Mouse (Mus musculus): Measurements from ENCODE around the gene Emilin1. TPM values are rescaled to one million over a fixed set of nuclear protein-coding genes. Genes with fewer than 3 reads are reported as not detected.

Gene Emilin1
- total RNA-seq, 1 experiment from 2014 or later = 2.1 TPM

DNA sequence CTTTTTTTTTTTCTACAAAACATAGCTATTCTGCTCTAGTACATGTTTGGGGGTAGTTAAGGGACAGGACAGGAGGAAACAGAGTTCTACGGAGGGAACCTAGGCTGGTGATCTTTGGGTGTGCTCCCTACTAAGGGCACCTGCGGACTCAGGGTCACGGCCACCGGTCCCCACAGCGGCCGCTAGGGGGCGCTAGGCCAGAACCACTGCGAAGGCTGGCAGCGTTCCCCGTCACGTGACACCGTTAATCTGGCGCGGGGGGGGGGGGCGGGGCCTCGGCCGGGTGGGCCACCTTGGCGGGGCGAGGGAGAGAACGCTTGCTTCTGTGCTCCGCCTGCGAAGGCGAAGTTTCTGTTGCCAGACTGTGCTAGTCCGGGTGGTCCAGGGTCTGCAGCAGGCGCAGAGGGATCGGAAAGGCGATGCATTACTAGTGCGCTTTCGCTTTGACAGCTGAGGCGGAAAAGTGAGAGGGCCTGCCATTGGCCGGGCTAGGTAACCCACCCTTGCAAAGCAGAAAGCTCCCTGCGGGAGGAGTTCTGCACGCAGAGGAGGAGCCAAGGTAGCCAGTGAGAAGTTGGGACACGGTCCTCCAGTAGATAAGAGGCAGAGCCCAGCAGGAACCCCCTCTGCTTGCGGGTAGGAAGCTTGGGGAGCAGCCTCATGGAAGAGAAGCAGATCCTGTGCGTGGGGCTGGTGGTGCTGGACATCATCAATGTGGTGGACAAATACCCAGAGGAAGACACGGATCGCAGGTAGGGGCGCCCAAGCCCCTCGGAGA, 8.2 kb downstream of the Emilin1 start, which contains the start of gene Khk:
Khk (plus strand) TSS at position 176 of the 778 bp plus-strand sequence.
- peak; percentile 71 for ATAC-seq (ENCODE audit: extremely low read depth, insufficient number of reproducible peaks, low FRiP score, poor library complexity, severe bottlenecking)

DNA sequence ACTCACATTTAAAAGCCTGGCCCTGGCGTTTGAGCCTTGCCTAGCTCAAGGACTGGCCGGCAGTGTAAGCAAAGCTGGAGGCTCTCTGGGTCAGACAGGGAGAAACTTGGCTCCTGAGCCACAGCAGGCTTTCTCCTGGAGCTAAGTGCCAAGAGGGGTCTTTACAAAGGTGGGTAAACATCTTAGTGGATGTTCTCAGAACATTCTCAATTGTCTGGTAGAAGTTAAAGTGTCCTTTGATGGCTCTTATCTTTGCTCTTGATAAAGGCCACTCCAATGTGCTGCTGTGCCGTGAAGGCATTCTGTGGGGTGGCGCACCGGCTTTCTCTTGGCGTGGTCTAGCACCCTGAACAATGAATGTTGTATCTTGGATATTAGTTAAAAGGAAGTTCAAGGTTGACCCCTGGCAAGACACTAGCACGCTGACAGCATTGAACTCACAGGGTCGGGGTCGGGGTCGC, 9.4 kb downstream of the Emilin1 start:
- ATAC-seq (ENCODE audit: extremely low read depth, insufficient number of reproducible peaks, low FRiP score, poor library complexity, severe bottlenecking) = no peak

DNA sequence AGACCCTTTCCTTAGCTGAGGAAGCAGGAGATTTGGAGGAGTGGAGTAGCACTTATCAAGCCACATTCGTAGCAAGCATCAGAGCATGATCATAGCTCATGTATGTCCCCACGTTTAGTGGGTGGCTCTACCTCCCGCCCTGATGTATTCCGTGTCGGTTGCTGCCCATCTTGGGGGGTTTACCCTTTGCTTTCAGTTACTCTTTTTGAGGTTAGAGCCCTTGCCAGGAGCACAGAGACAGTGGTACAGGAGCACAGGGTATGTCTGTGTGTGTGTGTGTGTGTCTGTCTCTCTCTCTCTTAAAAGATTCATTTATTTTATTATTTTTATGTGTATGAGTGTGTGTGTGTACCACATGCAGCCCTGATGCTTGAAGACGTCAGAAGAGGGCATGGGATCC, 9.9 kb downstream of the Emilin1 start:
- ATAC-seq (ENCODE audit: extremely low read depth, insufficient number of reproducible peaks, low FRiP score, poor library complexity, severe bottlenecking) = no peak

DNA sequence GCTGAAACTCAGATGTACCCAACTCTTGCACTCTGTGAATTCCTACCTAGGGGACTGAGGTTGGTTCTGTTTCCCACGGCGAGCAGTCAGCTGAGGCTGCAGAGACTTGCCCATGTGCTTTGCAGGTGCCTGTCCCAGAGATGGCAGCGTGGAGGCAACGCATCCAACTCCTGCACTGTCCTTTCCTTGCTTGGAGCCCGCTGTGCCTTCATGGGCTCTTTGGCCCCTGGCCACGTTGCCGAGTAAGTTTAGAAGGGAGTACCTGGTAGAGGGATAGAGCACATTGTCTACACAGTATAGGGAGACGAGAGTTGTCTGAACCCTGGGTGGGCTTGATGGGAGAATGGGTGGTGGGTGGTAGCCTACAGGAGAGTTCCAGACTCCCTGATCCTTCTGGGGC, 11.4 kb downstream of the Emilin1 start:
- no peak for ATAC-seq (ENCODE audit: extremely low read depth, insufficient number of reproducible peaks, low FRiP score, poor library complexity, severe bottlenecking)

DNA sequence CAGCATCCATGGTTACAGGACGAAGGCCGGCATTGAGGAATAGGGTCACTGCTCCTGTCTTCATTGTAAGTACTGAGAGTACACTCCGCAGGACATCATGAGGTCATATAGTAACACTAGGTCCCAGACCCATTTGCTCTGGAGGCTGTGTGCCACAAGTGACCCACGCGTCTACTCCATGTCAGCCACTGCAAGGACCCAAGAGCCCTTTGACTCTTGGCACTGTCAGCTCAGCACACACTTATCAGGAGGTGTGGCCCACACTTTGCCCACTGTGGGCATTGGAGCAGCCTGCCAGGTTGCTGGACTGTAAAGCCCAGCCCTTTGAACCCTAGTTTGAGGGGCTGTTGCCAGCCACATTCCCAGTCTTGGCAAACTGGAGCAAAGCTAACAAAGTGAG, 12.0 kb downstream of the Emilin1 start:
- no peak for ATAC-seq (ENCODE audit: extremely low read depth, insufficient number of reproducible peaks, low FRiP score, poor library complexity, severe bottlenecking)

DNA sequence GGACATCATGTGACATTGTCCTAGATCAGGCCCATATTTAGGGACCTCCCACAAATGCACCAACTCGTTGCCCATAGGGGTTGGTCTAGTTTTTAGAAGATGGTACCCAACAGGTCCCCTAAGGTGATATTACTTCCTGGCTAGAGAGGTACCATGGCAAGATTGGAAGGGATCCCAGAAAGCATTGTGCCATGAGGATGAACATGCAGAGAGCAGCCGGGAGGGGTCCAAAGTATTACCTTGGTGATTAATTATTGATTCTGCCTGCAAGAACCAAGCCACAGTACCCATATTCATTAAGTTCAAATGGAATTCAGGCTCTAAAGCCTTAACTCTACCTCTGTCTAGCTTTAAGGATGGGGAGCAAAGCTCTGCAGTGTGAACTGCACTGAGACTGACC, 12.9 kb downstream of the Emilin1 start:
- no peak for ATAC-seq (ENCODE audit: extremely low read depth, insufficient number of reproducible peaks, low FRiP score, poor library complexity, severe bottlenecking)

DNA sequence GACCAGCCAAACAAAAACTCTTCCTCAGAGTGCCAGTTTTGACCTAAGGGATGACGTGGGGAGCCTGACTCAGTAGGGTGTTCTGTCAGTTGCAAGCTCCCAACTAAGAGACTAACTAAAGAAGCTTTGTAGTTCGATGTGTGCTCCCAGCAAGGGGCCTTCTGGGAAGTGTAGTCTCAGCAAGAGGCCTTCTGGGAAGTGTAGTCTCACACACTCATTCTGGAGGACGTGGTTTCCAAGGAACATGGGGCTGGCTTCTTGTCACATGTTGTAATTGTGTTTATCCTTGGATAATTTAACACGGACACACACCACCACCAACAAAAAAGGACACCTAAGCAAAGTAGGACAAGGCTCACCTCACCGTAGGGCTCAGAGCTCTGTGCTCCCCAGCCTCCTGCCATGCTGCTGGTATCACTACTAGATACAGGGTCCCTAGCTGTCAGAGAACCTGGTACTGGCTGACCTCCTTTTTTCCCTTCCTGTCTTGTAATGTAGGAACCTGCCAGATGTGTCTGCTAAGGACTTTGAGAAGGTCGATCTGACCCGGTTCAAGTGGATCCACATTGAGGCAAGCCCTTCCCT, 14.8 kb downstream of the Emilin1 start:
- ATAC-seq (ENCODE audit: extremely low read depth, insufficient number of reproducible peaks, low FRiP score, poor library complexity, severe bottlenecking) = no peak

DNA sequence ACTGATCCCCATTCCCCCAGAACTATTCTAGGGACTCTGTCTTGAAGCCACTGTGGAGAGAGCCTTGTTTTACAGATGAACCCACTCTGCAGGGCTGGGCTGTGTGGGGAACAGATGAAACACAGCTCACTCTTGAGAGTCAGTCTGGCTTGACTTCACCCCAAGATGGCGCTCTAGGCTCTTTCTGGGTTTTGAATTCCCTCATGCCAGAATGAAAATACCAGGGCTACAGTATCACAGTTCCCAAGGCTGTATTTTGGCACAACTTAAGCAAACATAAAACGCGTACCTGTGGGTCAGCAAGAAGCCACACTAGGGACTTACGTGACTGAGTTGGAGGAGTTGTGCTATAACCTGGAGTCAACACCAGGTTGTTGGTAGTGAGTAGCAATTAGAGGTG, 16.9 kb downstream of the Emilin1 start:
- peak; percentile 59; the same call in 1 of the 2 replicates for ATAC-seq (ENCODE audit: extremely low read depth, insufficient number of reproducible peaks, low FRiP score, poor library complexity, severe bottlenecking)

DNA sequence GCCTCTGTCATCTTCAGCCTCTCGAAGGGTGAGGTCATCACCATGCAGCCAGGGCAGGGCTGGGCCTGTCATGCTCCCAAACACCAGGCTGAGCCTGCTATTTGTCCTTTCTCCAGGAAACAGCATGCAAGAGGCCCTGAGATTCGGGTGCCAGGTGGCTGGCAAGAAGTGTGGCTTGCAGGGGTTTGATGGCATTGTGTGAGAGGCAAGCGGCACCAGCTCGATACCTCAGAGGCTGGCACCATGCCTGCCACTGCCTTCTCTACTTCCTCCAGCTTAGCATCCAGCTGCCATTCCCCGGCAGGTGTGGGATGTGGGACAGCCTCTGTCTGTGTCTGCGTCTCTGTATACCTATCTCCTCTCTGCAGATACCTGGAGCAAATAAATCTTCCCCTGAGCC, 17.6 kb downstream of the Emilin1 start:
- no peak for ATAC-seq (ENCODE audit: extremely low read depth, insufficient number of reproducible peaks, low FRiP score, poor library complexity, severe bottlenecking)

DNA sequence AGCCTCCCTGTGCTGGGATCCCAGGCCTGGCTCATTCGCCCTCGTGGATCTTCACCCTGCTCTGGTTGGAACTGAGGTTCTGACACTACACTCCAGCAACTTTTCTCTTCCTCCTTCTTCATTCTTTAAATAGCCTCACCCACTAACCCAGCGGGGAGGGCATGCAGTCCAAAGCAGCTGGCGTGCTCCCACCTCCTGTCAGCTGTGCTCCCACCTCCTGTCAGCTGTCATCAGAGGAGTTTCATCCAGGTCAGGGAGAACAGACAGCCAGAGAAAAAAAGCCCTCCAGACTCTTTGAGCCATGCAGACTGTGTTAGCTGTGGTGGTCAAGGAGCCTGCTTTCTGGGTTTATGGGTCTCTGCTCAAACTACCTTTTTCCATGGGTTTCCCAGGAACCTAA, 18.2 kb downstream of the Emilin1 start:
- ATAC-seq (ENCODE audit: extremely low read depth, insufficient number of reproducible peaks, low FRiP score, poor library complexity, severe bottlenecking) = no peak

DNA sequence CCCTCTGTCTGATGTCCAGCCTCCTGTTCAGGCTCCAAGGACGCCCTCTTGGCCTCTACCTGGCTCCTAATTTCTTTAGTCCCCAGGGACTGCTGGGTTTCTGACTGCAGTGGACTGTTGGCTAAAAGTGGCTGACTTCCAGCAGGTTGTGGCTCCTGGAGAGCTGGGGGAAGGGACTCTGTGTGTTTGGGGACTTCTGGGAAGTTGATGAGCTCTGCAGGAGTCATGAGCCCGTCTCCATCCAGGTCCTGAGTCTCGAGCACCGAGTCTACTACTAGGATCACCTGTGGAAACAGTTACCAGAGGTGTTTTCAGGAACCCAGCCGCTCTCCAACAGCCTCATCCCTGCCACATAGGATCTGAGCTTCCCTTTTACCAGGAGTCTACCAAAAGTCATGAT, 20.5 kb downstream of the Emilin1 start:
- ATAC-seq (ENCODE audit: extremely low read depth, insufficient number of reproducible peaks, low FRiP score, poor library complexity, severe bottlenecking) = no peak

DNA sequence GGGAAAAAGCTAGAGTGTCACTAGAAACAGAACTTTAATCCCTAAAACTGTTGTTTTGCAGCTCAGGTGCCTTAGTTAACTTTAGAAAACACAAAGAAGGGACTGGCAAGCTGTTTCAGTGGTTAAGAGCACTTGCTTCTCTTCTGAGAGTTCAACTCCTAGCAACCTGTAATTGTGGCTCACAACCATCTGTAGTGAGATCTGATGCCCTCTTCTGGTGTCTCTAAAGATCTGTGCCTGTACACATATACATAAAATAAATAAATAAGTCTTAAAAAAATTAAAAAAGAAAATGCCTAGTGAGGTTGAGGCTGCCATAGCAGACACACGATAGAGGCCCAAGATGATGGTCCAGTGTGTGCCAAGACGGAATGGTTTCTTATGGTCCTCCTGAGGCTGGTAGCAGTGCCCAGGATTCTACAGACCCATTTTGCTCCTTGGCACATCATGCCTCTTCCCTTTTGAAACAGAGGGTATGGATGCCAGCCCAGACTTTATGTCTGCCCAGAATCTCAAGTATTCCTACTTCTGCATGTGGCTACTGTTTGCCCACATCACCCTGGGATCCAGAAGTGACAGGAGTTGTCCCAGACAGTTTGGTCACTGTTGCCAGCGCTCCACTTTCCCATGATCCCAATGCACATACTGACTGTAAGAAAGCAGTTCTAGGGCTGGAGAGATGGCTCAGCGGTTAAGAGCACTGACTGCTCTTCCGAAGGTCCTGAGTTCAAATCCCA, 21.7 kb downstream of the Emilin1 start:
- ATAC-seq (ENCODE audit: extremely low read depth, insufficient number of reproducible peaks, low FRiP score, poor library complexity, severe bottlenecking) = no peak

DNA sequence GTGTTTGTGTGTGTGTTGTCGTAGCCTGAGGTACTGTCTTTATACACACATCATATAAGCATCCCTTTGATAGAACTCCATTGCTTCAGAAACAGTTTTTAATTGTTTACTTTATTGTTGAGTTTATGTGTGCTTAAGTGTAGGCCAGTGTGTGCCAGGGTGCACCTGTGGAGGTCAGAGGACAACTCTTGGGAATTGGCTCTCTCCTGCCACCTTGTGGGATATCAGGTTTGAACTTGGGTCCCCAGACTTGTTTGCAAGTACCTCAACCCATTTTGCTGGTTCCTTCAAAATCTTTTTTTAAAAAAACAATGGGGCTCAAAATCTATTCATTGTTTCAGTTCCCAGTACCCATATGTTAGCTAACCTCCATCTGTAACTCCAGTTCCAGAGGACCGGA, 29.8 kb downstream of the Emilin1 start:
- no peak for ATAC-seq (ENCODE audit: extremely low read depth, insufficient number of reproducible peaks, low FRiP score, poor library complexity, severe bottlenecking)

DNA sequence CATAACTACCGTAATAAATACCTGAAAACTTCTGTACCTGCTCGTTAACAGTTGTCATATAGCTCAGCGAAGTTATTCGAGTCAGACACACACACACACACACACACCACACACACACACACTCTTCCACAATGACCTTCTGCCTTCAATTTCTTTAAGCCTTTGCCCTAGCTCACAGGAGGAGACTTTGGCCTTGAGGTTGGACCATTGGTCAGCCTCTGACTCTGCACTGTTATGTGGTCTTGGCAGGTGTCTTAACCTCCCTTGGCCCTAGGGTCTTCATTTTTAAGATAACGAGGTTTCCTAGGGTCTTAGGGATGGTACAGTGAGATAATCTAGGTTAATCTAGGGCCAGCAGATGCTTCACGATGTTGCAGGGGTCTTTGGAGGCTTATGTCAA, 31.1 kb downstream of the Emilin1 start:
- no peak for ATAC-seq (ENCODE audit: extremely low read depth, insufficient number of reproducible peaks, low FRiP score, poor library complexity, severe bottlenecking)

DNA sequence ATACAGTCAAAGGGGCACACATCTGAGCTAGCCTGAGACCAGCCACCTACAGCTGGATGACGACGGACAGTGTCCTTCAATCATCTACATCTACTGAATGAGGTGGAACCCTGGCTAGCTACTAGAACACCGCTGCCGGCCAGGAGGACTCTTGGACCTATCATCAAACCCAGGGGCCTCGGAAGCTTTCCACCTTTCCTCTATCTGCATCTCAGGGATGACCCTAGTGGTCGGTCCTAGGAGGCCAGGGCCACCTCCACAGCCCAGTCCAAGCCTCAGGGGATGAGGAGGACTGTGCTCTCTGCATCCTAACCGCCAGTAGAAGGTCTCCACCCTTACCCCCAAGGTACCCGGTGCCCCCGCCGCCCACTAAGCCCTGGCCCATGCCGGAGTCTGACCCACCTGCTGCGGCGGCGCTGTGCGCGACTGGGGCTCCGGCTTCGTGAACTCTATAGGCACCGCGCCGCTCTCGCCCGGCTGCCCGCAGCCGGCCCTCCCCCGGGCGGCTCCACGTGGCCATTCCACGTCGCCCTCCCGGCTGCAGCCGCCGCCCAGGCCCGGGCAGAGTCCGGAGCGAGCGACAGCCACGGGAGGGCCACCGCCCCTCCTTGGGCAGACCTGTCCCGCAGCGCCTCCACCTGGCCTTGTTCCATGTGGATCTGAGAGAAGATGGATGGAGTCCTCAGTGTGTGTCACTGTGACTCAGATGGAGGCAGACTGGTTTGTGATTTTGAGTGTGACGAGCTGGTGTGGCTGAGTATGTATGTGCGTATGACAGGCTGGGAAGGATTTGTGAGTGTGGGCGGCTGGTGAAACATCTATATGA, 32.0 kb downstream of the Emilin1 start, which contains the start of gene Cgref1:
Cgref1 (minus strand) TSS at position 636 of the 826 bp plus-strand sequence.
- ATAC-seq (ENCODE audit: extremely low read depth, insufficient number of reproducible peaks, low FRiP score, poor library complexity, severe bottlenecking) = no peak

DNA sequence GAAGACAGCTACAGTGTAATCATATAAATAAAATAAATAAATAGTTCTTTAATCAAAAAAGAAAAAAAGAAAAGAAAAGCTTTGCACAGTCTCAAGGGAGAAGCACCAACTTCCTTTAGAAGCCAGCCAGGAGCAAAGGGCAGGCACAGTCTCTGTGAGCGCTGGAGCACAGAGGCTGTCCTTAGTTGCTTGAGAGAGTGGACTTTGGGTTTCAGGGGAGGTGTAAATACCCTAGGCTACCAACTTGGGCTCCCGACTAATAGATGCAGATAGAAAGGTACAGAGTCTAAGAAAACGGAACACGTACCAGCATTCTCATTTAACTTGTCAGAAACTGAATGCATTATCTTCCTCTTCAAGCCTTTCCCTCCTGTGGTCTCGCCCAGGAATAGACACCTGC, 35.4 kb downstream of the Emilin1 start:
- no peak for ATAC-seq (ENCODE audit: extremely low read depth, insufficient number of reproducible peaks, low FRiP score, poor library complexity, severe bottlenecking)

DNA sequence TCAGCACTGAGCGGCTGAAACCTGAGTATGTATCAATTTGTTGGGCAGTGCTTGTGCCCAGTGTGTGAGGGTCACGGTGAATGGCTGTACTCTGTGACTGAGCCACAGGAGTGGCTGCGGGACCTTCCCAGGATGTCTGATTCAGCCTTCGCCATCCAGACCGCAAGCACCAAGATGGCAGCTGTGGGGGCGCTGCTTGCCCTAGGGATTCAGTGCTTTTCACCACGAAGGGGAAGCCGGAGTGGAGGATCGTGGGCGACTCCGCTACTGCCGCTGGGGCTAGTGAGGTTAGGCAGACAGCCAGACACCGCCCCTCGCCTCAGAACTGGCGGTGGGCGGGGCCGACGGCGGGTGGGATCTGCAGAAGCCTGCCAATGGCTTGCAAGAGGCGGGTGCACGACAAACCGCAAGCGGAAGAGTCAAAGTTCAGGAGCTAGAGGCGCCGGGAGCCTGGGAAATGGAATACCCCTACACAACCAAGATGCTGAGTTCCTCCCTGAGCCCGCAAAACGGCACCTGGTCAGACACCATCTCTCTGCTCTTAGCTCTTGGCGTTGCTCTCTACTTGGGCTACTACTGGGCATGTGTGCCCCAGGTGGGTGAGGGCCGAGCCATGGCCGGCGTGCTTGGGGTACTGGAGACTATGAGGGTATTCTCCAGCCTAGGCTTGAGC, 36.6 kb downstream of the Emilin1 start:
- peak; percentile 72 for ATAC-seq (ENCODE audit: extremely low read depth, insufficient number of reproducible peaks, low FRiP score, poor library complexity, severe bottlenecking)

DNA sequence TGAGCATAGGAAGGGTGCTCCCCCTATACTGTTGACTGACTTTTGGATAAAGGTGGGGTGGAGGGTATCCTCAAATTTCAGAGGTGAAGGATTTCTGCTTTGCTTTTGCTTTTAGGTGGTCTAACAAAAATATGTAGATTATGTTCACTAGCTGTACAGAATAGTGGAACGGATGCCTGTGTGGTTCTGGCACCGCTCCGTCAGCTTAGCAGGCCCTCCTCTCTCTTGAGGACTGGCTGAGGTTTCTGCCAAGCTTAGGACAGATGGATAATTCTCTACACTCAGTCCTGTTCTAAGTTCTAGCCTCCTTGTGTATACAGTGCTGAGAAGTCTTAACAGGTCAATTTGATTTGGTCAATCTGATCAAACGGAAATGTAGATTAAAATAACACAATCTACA, 37.2 kb downstream of the Emilin1 start:
- ATAC-seq (ENCODE audit: extremely low read depth, insufficient number of reproducible peaks, low FRiP score, poor library complexity, severe bottlenecking) = no peak

DNA sequence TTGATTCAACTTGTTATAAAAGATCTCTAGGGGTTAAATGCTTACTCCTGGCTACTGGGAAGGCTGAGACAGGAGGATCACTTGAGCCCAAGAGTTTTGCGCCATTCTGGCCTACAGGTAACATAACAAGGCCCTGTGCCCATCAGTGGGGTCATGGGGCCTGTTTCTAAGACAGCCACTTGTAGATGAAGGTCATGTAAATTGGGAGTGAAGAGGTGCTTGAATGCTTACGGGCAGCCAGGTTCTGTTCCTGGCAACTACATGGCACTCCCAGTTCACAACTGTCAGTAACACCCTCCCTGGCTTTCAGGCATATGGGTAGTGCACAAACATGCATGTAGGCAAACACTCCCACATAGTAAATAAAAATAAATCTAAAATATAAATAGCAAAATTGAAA, 37.7 kb downstream of the Emilin1 start:
- ATAC-seq (ENCODE audit: extremely low read depth, insufficient number of reproducible peaks, low FRiP score, poor library complexity, severe bottlenecking) = no peak

Measured in neutrophil, adult 5-6 weeks (primary cell).